Mouse (Mus musculus) brain, adult 2 months (tissue): ENCODE data around the gene Hirip3.

Source experiments
- DNase-seq: peaks from one replicate; pipeline ENCODE4 v3.0.0; 2011; ENCODE audit warnings: low read depth, low spot score

Gene Hirip3

DNA sequence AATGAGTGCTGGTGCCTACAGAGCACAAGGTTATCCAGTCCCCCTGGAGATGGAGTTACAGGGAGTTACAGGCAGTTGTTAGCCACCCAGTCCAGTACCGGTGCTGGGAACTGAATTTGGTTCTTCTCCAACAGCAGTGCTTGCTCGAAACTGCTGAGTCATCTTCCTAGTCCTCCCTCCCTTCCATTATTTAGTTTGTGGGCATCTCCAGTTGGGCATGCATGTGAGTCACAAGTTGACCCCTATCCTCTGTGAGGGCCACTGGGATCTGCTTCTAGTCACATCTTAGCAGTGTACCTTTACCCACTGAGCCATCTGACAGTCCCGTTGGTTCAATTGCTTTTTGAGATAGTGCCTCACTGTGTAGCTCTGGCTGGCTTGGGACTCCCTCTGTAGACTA is 43.8 kb downstream of the Hirip3 start:
- no peak for DNase-seq

DNA sequence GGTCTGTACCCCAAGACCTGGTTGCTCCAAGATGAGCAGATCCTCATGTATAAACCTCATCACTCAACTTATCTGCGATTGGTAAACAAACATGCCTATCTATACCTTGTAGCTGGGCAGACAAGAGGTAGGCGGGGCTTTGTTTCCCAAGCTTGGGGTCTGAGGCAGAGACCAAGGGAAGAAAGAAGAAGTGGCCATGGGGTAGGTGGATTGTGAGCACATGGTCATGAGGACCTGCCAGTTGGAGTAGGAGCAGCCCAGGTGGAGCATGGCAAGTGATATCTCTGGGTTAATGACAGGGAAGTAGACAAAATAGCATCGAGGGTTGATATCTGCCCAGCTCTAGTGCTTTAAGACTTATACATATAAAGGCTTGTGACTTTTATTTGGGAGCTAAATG is 53.1 kb downstream of the Hirip3 start:
- DNase-seq = no peak
